Mouse (Mus musculus) retina, postnatal 7 days (tissue): ENCODE data around the gene Vps35l.

ENCODE experiments used
- DNase-seq: peaks from one replicate; pipeline ENCODE4 v3.0.0-alpha.2; 2012; ENCODE audit warnings: low read depth, low spot score

Vps35l gene

DNA sequence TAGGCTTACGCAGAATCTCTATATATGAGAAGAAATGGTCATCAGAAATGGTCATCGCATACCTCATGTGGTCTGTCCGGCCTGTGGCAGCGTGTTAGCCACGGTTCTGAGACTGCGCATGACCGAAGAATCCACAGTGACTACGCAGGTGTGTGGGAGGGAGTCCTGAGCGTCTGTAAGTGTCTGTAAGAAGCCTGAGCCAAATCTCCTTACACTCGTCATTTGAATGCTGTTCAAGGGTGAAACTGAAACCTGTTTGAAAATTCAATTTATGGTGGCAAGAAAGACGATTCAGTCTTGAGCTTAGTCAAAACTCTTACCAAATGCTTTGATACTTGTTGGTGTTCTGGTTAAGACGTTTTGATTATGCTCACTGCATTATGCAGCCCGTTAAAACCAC is 6.8 kb upstream of the Vps35l start:
- no peak for DNase-seq

GRCm38 (mm10) chr7:118738730-118739129 is 1.3 kb upstream of the Vps35l start:
- no peak for DNase-seq

GRCm38 (mm10) chr7:118740532-118741338 is 709 bp downstream of the Vps35l start:
- peak; percentile 96 for DNase-seq

- DNase-seq: no peak
These were observed 2.3 kb downstream of the Vps35l start for GRCm38 (mm10) chr7:118742278-118742677.

- no peak for DNase-seq
These were observed 4.7 kb downstream of the Vps35l start for GRCm38 (mm10) chr7:118744766-118745165.

GRCm38 (mm10) chr7:118747891-118748672 is 8.1 kb downstream of the Vps35l start:
- no peak for DNase-seq

DNA sequence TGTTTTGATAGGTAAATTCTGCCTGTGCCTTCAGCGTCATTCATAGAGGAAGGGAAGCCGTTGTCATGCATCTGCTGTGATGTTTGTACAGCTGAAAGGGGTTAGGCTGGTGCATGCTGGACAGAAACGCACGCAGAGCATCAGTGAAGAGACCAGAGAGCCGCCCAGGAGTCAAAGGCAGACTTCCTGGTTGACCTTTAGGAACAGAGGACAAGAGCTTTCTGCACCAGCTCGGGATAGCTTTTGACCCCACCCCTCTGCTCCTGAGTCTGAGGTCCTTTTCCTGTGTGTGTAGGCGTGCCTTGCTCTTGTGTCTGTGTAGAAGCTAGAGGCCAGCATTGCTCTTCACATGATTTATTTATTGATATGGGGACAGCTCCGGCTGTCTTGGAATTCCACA is 9.7 kb downstream of the Vps35l start:
- no peak for DNase-seq

DNA sequence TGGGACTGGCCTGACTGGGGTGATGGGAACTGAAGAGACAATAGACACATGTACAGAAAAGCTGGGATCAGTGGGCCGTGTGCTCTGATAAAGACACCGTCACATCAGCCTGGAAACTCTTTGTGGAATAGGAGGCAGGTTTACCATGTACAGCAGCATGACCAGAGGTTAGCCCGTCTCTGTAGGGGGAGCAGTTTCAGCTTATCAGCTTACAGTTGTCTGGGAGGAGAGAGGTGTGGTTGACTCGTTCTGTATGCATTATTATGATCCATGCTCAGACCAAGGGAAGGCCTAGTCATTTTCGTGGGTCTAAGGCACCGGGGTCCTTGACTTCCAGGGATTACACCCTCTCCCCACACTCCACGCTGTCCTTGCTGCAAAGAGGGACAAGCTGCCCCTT is 11.6 kb downstream of the Vps35l start:
- no peak for DNase-seq

- no peak for DNase-seq
These were observed 15.7 kb downstream of the Vps35l start for GRCm38 (mm10) chr7:118755756-118756155.

GRCm38 (mm10) chr7:118756490-118757265 is 16.7 kb downstream of the Vps35l start:
- DNase-seq: no peak

DNA sequence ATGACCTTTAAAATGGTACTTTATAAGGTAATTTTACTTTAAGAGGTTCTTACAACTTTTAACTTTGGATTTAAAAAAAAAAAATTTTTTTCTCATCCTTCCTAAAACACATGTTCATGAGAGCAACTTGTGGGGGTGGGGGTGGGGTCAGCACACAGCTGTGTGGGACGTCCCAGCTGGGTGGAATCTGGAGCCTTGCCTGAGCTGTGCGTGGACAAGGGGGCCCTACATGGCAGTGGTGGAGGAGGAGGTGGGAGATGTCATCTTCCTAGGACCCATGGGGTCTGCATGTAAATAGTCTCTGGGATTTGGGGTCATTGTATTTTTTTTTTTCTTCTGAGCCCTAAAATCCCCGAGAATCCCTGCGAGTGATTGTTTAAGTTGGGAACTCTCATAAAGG is 18.3 kb downstream of the Vps35l start:
- DNase-seq: no peak

DNA sequence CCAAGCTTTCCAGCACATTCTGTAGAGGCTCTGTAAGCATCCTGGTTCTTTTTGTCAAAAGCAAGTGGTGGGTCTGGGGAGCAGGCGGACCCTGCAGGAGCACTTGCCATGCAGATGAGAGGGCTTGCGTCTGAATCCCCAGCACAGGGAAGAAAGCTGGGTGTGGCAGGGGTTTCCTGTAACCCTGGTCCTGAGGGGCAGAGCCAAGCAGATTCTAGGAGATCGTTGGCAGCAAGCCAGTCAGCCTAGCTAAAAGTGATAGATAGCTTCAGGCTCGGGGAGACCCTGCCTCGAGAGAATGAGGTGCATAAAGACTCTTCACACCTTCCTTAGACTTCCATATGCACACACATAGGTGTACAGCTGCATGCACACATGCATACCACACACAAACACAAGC is 19.3 kb downstream of the Vps35l start:
- DNase-seq: no peak

GRCm38 (mm10) chr7:118763939-118764338 is 23.9 kb downstream of the Vps35l start:
- no peak for DNase-seq

GRCm38 (mm10) chr7:118764725-118765124 is 24.7 kb downstream of the Vps35l start:
- no peak for DNase-seq

DNA sequence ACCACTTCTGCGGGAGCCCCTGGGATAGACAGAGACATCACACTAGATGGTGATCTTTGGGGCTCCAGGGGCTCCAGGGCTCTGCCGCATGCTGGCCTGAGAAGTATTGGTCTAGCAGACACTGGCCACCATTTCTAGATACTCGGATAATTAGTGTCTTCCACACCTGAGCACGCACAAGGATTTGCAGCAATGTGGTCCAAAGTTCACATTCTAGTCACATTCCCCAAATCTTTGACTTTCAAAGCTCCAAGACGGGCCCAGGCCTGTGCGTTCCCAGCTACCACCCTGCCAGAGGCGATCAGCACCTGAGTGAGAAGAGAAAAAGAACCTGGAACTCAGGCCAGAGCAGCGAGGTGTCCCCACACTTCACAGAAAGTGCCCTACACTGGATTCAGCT is 25.6 kb downstream of the Vps35l start:
- no peak for DNase-seq

DNA sequence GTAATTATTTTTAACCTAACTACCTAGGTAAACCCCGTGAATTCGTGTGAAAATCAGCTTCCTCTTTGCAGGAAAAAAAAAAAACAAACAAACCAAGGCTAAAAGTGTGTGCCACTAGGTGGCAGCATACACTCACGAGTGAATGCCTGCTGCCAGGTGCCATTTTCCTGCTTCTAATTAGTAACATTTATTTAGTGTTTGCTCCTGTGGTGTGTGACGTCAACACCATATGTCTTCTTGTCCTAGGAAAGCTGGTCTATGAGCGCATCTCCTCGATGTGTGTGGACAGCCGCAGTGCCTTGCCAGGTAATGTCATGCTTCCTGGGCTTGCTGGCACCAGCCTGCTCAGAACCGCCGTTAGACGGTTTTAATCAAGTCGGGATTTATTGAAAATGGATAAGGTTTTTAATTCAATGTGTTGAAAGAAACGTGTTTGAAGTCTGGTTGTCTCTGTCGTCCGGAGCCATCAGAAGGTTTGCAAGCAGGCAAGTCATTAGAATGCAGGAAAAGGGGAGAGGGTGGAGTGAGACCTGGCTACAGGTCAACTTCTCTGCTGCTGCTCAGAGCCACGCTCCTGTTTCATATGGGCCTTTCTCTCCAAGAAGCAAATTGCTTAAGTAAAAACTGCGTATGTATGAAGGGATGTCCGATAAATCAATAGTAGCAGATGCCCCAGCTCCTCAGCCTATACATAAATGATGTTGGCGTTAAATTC is 26.2 kb downstream of the Vps35l start:
- peak; percentile 70 for DNase-seq

DNA sequence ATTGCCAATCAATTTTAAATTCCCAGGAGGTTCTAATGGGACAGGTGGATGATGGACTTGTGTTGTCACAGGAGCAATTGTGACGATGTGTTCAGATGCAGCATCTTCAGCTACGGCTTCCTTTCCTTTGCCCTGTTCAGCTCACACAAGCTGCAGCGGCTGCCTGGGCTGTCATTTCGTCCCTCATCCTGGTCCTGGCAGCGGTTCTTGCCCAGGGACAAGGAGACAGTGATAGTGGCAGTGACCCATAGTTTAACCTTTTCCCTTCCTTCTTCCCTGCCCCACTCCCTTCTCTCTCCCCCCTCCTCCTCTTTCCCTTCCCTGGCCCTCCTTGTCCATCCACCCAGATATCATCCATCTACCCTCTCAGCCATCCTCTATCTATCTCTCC is 26.8 kb downstream of the Vps35l start:
- DNase-seq: no peak

DNA sequence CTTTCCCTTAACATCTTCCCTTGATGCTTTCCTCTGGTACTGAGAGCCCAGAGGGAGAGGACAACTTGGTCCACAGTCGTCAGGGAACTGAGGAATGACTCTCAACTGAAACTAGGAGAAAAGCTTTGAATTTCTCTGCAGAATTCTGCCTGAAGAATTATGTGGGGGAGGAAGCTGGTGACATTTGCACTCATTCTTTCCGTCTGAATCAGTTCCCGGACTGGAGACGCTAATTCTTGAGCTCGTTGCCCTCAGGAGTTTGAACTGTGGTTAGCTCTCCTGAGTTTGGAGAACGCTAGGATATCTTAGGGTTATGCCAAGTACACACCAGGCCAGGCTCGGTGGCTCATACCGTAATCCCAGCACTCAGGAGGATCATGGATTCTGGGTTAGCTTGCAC is 29.2 kb downstream of the Vps35l start:
- no peak for DNase-seq

DNA sequence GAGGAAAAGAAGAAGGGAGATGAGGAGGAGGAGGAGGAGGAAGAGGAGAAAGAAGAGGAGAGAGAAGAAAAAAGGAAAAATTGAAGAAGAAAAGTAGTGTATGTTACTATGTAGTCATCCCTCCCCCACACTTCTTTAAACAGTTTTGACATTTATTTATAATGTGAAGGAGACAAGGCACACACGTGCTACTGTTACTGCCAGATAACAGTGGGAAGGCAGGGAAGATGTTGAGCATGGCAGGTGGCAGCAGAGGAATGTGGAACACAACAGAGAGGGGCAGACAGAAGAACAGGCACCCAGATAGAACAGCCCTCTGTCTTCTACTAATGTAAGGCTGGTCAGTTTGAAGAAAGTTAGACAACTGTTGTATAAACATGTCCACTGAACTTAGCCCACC is 29.6 kb downstream of the Vps35l start:
- no peak for DNase-seq

- DNase-seq: no peak
These were observed 33.0 kb downstream of the Vps35l start for GRCm38 (mm10) chr7:118773027-118773426.

GRCm38 (mm10) chr7:118775991-118776390 is 36.0 kb downstream of the Vps35l start:
- DNase-seq: no peak

- DNase-seq: no peak
These were observed 36.5 kb downstream of the Vps35l start for GRCm38 (mm10) chr7:118776491-118776890.
